Mouse (Mus musculus): ENCODE results near the gene Tmem114. TPM values are rescaled to one million over a fixed set of nuclear protein-coding genes. Genes with fewer than 3 reads are reported as not detected.

The Tmem114 gene
- 3.2 and 3.3 TPM in 2 replicates for polyA plus RNA-seq (2012; rRNA removed)

GRCm38 (mm10) chr16:8424971-8425330 is at the start of gene Tmem114:
Gene Tmem114 (minus strand): TSS chr16:8425136.

GRCm38 (mm10) chr16:8470603-8471481 is 45.9 kb upstream of the Tmem114 start, which contains the start of gene Mettl22:
Gene Mettl22 (plus strand): TSS chr16:8470788.

Other genes with a start within 250 kb of the Tmem114 start
- gene Mettl22, start 45.7 kb upstream of the Tmem114 start, polyA plus RNA-seq (2012; rRNA removed) = 51.3 and 51.9 TPM in 2 replicates
- gene Abat, start 88.3 kb upstream of the Tmem114 start, polyA plus RNA-seq (2012; rRNA removed) = 25.5 and 34.0 TPM in 2 replicates
- gene Pmm2, start 212.5 kb upstream of the Tmem114 start, polyA plus RNA-seq (2012; rRNA removed) = 59.9 and 78.4 TPM in 2 replicates
- gene Tmem186, start 212.6 kb upstream of the Tmem114 start, polyA plus RNA-seq (2012; rRNA removed) = 18.6 and 20.3 TPM in 2 replicates
- gene Carhsp1, start 247.0 kb upstream of the Tmem114 start, polyA plus RNA-seq (2012; rRNA removed) = 236 and 272 TPM in 2 replicates